Mouse (Mus musculus) heart, postnatal 10 days (tissue): ENCODE results near the gene Syt2. TPM values are rescaled to one million over a fixed set of nuclear protein-coding genes. Genes with fewer than 3 reads are reported as not detected.
A peak's percentile ranks its signal among the peaks of the same experiment; 100 is the strongest.

Source experiments
- DNase-seq, 2 experiments: peaks; one replicate each; pipeline ENCODE4 v3.0.0; 2021
- intact Hi-C: fragments of 180-260 bp; cut with DNase I; formaldehyde crosslinking; loops from one replicate; pipeline ENCODE4 v1.15.1; 2025
- total RNA-seq, 2 experiments: library from RNA; stranded (reverse); gene quantifications; 2 replicates each; pipeline ENCODE4 v1.2.3; 2021

Syt2 gene
- total RNA-seq, 2 experiments from 2014 or later = 0.31 TPM; not detected in 1

DNA sequence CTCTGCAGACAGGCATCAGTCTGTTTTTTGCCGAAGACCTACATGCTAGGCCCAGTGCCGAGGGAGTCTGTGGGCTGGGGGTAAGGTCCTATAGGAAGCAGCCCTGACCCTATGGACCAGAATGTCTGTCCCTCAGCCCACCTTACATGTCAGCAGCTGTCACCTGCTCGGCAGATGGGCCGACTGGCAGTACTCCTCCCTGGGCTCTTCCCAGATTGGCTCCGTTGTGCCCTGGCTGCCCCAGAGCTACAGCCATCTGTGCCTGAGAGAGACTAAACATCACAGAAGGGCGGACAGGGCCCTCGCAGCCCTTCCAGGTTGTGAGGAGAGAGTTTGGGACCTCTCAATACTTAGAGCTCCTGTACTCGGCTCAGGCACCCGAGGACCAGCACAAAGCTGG, 52.9 kb downstream of the Syt2 start:
- intact Hi-C loops = no loop called here

DNA sequence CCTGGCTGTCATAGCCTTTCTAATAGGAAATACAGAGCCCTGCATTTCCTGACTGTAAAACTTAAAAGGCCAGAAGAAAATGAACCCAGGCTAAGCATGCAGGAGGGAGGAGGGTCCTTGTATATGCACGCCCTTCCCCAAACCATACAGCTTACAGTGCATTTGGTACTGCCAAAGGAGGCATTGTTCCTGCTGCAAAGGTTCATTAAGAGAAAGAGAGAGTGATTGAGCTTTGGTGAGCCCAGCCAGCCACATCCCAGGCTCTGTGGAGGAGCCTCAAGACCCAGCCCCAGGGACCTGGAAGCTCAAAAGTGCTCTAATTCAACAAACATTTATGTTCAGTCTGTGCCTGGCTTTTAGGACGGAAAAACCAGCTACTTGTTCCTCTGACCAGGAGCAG, 53.7 kb downstream of the Syt2 start:
- no peak for DNase-seq
- intact Hi-C loops = no loop called here

More for the DNA sequence above, 52.9 kb downstream of the Syt2 start:
- no peak for DNase-seq

DNA sequence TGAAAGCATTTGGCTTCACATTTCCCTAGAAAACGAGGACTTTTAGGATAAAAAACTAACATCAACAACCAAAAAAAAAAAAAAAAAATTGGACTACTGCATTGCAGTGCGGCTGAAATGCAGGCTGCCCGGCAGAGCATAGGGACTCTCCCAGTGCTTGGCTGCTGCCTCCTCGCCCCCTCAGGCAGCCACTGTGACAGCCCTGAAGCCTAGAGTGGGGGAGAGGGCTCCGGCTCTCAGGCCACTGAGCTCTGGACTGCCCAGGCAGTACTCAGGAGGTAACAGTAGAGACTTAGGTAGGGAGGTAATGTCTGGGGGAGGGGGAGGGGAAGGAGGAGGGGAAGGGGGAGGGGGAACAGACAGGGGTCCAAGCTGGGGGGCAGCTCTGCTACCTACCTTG, 54.2 kb downstream of the Syt2 start:
- DNase-seq = no peak
- intact Hi-C loops = no loop called here

DNA sequence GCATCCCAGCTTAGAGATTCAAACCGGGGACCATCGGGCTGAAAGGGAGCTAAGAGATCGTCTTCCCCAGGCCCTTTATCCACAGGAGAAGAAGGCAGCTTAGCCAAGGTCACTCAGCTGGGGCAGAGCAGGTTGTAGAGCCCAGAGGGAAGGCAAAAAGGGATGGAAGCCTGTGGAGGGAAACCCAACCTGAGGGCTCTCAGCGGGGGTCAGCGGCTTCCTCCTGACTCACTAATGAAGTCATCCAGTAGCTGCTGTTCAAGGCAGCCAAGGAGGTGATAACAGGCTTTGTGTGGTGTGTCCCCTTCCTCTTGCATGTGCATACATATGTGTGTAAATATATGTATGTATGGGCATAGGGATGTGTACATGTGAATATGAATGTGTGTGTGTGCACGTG, 54.7 kb downstream of the Syt2 start:
- intact Hi-C loops = no loop called here
- DNase-seq = no peak

DNA sequence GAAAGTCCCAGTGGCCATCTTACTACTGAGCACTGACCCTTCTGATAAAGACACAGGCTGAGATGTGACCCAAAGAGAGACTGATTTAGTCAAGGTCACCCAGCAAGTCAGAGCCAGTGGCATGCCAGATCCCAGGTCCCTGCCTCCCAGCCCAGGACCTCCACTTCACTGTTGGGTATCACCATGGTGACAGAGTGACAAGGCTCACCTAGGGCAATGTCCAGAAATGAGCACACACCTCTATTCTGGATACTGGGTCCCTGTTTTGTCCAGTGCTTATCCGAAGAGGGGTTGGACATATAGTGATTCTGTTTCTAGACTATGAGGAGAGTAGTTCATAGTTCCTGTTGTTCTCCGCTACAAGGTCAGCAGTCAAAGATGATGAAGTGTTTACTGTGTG, 56.8 kb downstream of the Syt2 start:
- DNase-seq = no peak
- intact Hi-C loops = no loop called here

DNA sequence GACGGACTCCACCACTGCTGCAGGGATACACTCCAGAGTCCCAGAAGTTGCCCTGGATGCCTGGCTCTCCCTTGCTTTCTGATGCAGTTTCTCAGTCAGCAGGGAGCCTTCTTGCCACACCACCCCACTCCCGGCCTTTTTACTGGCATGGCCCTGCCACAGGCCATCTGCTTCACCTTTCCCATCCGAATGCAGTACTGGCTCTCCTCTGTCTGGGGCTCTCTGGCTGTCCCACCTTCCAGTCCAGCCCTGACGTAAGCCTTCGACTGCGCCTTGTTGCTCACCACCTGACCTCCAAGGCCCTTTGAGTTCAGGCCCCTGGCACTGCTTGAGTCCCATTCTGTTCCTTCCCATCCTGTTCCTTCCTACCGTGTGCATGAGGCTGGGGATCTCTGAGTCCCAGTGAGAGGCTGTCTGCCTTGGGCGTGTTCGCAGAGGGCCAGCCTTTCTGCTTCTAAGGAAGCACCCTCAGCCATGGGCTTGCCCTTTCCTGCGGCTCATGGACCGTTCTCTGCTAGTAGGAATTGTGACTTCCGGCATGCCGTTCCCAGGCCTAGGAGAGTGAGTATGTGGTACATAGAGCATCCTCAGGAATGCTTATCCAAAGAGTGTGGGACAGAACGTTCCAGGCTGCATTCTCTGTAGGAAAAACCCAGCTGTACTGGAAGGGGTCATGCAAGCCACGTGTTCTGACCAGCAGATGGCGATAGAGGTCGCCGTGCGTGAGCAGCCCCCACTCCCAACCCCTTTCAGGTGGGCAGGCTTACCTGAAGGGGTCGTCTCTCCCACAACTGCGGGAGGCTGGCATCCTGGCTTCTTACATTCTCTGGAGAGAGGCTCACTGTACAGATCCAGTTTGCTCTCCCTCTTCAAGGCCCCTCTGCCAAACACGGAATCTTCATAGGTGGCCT, 58.2 kb downstream of the Syt2 start:
- intact Hi-C loops = no loop called here
- DNase-seq = peak; percentile 46 to 62

DNA sequence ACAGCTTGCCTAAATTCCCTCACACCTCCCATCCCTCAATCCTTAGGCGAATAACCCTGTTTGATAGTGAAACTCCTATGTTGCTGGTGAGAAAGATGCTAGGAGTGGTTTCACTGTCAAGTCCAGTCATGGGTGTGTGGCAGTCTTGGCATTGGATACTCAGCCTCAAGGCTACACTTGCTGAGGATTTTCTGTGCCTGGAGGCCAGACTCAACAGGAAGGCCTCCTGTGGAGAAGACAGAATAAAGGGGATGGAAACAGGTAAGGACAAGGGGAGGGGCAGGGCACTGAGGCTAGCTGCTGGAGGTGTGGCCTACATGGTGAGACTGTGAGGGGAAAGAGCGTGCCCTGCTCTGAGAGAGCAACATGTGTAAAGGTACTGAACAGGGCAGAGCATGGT, 60.1 kb downstream of the Syt2 start:
- intact Hi-C loops = no loop called here
- DNase-seq = no peak

DNA sequence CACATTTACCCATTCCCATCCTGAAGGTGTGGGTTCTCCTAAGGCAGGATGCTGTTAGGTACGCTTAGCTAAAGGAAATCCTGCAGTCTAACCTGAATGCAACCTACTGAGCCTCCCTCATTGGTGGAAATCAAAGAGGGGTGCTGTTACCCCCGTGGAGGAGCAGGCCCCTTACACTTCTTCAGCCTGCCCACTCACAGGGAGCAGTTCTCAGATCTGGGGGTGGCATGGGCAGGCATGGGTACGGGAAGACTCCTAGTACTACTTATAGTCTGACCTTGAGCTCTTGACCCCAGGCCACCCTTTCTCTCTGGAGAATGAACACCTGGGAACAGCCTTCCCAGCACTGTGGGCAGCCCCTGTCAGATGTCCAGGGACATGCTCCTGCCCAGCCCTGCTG, 61.0 kb downstream of the Syt2 start:
- no peak for DNase-seq
- intact Hi-C loops = no loop called here

DNA sequence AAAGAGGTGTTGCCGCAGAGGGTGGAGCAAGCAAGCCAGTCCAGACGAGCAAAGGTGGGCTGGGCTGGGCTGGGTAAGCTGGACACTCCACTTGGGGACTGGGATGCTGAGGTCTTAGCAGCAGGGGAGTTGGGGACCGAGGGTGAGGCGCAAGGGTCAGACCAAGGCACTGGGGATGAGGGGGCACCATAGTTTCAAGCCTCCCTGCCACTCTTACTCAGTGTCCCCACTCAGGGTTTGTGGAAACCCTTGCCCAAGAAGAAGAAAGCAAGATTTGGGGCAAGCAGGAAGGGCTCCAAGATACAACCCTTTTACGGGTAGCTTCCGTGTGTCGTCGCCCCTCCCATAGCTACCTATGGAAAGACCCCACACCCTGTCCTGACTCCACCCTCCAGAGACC, 61.8 kb downstream of the Syt2 start:
- no peak for DNase-seq
- intact Hi-C loops = no loop called here

DNA sequence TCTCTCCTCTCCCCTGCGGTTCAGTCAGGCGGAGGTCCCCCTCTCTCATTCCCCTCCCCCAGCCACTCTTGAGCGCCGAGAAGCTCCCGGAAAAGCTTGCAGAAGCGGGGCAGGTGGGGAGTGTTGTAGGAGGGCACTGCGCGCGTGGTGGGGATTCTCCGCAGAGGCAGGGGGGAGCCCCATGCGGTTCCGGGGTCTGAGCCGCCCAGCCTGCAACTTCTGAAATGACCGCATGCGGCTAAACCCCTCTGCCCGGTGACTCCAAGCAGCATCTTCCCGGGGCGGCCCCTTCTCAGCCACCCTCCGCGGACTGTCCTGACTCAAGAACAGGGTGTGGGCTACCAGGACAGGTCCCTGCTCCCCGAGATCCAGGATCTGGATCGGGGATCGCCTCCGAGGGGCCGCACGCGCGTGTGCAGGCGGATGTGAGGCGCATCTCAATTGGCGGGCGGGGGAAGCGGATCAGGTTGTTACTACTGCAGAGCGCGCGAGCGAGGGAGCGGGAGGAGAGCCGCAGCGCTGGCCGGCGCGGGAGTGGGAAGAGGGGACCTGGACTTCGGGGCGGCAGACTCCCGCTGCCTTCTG, 62.4 kb downstream of the Syt2 start:
- peak in 1 of 2 experiments; percentile 33 for DNase-seq
- intact Hi-C loops = no loop called here

DNA sequence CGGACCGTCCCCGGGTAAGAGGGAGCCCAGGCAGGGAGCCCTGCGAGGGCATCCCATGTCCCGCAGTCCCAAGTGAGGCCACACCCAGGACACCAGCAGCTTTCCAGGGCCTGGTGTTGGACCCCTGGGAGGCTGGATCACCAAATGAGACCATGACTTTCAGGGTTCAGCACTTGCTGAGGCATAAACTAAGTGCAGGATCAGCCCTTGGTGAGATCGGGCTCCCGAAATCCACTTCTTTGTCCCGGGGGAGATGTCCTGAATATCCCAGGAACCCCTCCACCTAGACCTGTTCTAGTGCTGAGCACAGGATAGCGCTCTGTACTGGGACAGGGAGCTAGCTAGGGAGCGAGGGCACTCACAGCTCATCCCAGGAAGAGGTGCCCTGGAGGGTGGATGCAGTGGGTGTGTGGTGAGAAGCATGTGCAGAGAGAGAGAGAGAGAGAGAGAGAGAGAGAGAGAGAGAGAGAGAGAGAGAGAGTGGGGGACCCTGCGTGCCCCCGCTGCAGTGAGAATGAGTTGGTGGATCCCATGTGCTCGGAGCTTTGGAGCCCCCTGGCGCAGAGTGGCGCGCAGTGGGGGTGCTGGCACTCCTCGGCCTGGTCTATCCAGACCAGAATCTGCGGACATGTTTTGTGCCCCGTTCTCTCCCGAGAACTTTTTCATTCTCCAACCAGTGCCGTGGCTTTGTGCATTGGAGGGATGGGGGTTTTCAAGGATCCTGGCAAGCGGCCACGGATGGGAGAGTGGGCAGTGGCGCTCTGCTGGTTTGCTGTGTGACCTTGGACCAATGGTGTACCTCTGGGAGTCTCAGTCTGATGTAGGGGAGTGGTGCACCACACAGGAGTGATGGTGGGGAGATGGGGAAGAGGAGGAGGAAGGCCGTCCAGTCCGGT, 63.2 kb downstream of the Syt2 start:
- intact Hi-C loops = no loop called here
- no peak for DNase-seq

DNA sequence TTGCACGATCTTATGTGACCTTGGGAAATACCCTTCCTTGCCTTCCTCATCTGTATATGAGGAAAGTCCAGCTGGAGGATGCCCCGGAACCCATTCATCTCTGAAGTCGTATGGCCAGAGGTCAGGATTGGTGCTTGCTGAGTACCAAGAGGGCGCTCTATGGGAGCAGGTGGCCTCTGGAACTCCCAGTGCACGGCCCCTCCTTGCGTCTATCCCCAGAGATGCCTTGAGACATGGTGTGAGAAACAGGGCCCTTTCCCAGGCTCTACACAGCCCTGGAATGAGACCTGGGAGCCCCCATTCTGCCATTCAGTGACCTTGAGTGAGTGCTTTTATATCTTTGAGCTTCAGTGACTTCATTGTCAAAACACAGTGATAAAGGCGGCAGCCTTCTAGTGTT, 64.6 kb downstream of the Syt2 start:
- DNase-seq = no peak
- intact Hi-C loops = no loop called here

DNA sequence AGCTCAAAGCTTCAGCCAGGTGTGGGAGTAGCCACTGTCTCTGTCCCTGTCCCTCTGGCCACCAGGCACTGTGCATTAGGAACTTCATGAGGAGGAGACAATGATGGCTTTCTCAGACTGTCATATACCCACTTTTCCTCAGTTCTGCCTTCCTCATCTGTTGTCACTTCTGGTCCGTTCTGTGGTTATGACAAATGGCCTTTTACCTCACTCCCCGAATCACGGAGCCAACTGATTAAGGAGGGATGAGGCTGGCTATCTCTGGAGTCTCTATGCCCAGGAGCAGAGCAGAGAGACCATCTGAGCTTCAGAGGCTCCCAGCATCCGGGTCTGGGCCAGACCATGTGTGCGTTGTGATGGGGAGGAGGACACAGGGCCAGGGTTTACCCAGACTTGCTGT, 65.2 kb downstream of the Syt2 start:
- intact Hi-C loops = no loop called here
- DNase-seq = no peak

DNA sequence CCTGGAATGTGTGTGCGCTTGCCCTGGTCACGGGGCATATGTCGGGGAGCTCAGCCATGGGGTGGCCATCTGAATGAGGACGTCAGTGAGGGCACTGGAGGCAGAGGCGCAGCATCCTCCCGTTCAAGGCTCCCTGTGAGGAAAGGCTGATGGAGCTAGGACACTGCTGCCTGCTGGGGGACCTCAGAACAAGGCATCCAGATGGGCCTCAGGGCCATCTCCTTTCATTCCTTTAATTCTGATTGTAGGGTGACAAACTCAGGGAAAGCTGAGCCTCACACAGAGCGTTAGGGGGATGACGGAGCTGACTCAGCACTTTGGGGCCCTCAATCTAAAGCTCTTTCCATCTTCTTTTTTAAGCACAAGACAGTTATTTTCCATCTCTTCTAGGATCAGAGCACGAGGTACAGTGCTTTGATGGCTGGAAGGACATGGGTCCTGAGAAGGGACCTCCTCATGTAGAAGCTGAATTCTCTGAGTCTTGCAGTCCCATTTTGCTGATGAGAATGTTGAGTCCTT, 66.4 kb downstream of the Syt2 start:
- intact Hi-C loops = no loop called here
- no peak for DNase-seq

DNA sequence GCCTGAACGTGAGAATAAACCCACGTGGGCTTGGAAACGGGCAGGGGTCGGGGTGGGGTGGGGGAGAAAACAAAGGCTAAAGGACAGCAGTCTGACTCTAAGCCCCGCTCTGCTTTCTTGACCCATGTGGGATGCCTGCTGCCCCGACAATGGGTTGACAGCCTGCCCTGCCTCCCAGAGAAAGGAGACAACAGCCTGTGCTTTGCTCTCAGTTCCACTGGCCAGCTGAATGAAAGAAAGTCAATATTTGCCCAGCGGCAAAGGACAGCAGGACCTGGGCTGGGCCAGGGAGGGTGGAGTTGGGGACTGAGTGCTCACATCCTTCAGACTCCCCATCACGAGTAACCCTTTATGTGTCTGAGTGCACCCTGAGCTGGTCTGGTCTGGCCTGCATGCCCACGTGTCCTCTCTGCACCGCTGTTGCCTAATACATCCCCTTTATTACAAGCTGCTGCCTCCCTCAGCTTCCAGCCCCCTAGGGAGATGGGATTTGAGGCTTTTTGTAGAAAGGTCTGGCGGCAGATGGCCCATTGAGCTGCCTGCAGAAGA, 67.0 kb downstream of the Syt2 start:
- DNase-seq = no peak
- intact Hi-C loops = no loop called here

DNA sequence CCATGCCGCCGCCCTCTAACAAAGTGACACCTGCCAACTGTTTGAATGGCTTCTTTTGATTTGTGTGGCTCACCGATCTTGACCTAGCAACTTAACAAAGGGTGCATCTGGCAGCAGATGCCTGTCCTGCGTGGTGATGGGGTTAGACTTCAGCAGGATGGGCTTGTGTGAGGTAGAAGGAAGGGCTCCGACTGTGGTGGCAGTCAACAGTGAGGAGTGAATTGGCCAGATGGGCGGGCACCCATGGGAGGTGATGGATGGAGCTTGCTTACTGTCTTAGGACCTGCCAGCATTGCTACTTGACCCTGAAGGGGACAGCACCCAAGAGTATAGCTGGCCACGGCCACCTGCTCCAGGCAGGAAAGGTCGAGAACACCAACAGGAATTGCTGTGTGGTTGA, 67.7 kb downstream of the Syt2 start:
- no peak for DNase-seq
- intact Hi-C loops = no loop called here

DNA sequence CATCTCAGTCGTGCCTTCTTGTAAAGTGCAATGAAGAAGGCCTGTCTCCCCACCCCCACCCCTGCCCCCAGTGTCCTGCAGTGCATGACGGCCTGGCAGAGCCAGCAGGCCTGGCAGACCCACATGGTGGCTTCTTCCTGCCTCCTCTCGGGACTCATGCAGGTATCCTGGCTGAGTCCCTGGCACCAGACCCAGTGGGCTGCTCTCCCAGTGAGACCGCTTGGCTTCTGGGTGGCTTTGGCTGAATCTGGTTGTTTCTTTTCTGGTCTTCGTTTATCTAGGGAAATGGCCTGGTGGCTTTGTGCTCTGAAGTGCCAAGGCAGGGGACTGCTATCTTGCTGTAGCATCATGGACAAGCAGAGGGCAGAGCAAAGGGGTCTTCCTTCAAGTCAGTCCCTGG, 68.6 kb downstream of the Syt2 start:
- DNase-seq = no peak
- intact Hi-C loops = no loop called here

DNA sequence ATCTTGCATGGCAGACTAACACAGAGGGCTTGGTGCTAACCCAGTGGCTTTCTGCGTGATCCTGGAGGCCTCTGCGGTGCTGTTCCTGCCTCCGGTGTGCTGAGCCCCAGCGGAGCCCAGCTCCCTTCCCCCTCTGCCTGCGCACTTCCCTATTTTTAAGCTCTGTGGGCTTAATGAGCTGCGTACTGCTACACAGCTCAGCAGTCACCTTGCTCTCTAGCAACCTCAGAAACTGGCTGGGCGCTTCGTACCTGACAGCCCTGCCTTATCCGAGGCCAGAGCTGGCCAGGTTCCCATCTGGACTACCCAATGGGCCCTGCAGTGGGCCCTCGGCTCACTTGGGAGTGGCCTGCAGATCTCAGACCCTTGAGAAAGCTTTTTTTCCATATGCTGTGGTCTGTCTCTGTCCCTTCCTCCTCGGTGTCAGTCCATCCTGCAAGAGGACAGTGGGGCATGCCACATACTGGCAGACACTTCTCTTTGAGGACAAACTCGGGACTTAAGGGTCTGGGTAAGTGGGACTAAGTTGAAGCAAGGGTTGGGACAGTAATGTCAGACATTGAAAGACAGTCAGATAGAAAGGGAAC, 73.3 kb downstream of the Syt2 start:
- intact Hi-C loops = no loop called here
- no peak for DNase-seq

DNA sequence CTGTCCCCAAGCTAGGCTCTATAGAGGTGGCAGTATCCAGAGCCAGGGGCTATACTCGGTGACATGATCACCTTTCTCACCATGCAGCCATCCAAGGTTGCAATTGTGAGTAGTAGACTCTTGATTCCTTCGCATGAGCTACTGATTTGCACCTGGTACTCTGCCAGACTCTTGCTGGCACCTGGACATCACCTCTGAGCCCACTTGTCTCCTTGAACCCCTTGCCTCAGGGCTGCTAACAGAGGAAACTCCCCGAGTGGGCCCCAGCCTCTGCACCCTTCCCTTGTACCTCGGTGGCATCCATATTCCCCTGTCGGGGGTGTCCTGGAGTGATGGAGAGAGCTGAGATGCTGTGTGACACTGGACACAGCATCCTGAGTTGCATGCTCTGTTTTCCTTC, 75.0 kb downstream of the Syt2 start:
- no peak for DNase-seq
- intact Hi-C loops = no loop called here

DNA sequence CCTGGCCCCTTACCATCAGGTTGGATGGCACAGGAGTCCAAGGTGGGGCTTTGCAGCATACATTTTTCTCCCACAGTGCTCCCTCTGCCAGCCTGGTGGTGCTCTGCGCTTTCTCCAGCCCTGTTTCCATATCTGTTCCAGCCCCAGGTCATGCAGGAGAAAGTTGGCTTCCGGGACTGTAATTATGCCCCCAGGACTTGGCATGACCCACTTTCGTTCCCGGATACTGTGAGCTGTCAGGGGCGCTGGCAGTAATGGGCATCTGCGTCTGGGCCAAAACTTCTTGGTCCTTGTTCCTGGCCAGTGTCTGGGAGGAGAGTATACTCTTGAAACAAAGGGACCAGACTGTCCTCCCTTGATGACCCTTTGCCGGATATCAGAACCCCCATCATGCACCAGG, 76.4 kb downstream of the Syt2 start:
- intact Hi-C loops = no loop called here
- DNase-seq = no peak
